Mouse (Mus musculus) G1E (cell line): ENCODE results near the gene Echdc1. TPM values are rescaled to one million over a fixed set of nuclear protein-coding genes. Genes with fewer than 3 reads are reported as not detected.
"Not testable (repeated sequence)": the region's sequence is repeated elsewhere in the genome, so short reads cannot be mapped to it uniquely, and the experiment has no call there.

Experiments used
- ATAC-seq: 2 replicates; pipeline ENCODE4 v1.8.0; 2016; ENCODE audit warnings: mild to moderate bottlenecking; ENCODE audit not compliant: insufficient number of reproducible peaks, poor library complexity, low FRiP score, severe bottlenecking; ENCODE audit errors: extremely low read depth
- DNase-seq: peaks from one replicate; pipeline ENCODE4 v3.0.0; 2012; ENCODE audit warnings: low spot score
- H3K27me3 ChIP-seq: 2 replicates; pipeline ENCODE4 v1.6.1; 2012; ENCODE audit warnings: mild to moderate bottlenecking, low read length, inconsistent platforms; ENCODE audit not compliant: insufficient read depth
- H3K36me3 ChIP-seq: replicated peaks from 2 replicates; pipeline ENCODE3; 2012; ENCODE audit warnings: mild to moderate bottlenecking, inconsistent platforms
- H3K4me1 ChIP-seq: 2 replicates; pipeline ENCODE4 v1.6.1; 2012; ENCODE audit warnings: low read depth, low read length, inconsistent platforms, mixed read lengths; ENCODE audit not compliant: insufficient read depth
- H3K4me3 ChIP-seq: 2 replicates; pipeline ENCODE4 v1.5.1; 2012; ENCODE audit warnings: low read depth, mild to moderate bottlenecking, inconsistent platforms, low read length, moderate library complexity, mixed read lengths
- H3K9me3 ChIP-seq: replicated peaks from 2 replicates; pipeline ENCODE4 v1.6.1; 2012; ENCODE audit warnings: inconsistent platforms
- CTCF ChIP-seq: IDR thresholded peaks from 2 replicates; pipeline ENCODE4 v1.5.1; 2012; ENCODE audit warnings: low read depth, low read length, inconsistent platforms, mixed read lengths
- GATA1 ChIP-seq: IDR thresholded peaks from 2 replicates; pipeline ENCODE4 v1.6.1; 2012; ENCODE audit warnings: borderline replicate concordance, low read length, inconsistent platforms, mixed read lengths
- GATA2 ChIP-seq: IDR thresholded peaks from 2 replicates; pipeline ENCODE4 v1.6.1; 2012; ENCODE audit warnings: low read depth, low read length, inconsistent platforms, borderline replicate concordance
- POLR2AphosphoS5 ChIP-seq: IDR thresholded peaks from 2 replicates; pipeline ENCODE4 v1.6.1; 2012; ENCODE audit warnings: low read depth, low read length, inconsistent platforms; ENCODE audit not compliant: insufficient replicate concordance
- TAL1 ChIP-seq: conservative IDR thresholded peaks from 2 replicates; pipeline ENCODE4 v1.6.1; 2012; ENCODE audit warnings: low read depth, low read length, inconsistent platforms, mixed read lengths
- polyA plus RNA-seq: library from polyadenylated mRNA; stranded (reverse); fragments of >175 nt; gene quantifications from 2 replicates; pipeline ENCODE4 v1.2.3, GENCODE M21; 2012
- total RNA-seq, 2 experiments: library from RNA; stranded (forward) in 1 of 2; stranded (reverse) in 1 of 2; fragments of 200-1000 nt in 1 of 2; fragments of >200 nt in 1 of 2; fragmentation: Nextera tagmentation in 1 of 2; gene quantifications; 2 replicates each; pipeline ENCODE4 v1.2.3; 2014 to 2017

The Echdc1 gene
- total and polyA plus RNA-seq, 3 experiments: 3.7 to 73.6 (median 39.5) TPM

DNA sequence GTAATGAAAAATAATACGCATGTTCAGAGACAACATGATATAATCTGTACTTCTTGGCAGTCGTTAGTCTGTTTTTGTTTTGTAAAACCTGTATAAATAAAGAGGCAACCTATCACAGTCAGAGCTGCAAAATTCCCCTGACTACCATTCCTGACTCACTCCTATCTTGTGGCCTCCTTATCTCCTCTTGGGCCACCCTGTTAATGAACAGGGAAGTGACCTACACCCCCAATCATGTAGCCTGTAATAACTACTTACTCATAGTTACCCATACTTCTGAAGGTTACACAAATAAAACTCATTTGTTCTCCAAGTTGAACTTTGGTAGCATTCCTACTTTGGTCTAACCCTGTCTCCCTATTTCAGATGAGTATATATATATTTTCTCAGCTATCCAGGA is 68.6 kb downstream of the Echdc1 start:
- no peaks in the 10 kb centered on the region for H3K4me1 ChIP-seq
- no peak for TF ChIP-seq CTCF
- no peak for TF ChIP-seq TAL1
- TF ChIP-seq POLR2AphosphoS5: no peak
- no peak for TF ChIP-seq GATA1
- no peak for TF ChIP-seq GATA2
- no peaks in the 10 kb centered on the region for H3K9me3 ChIP-seq
- DNase-seq (no peak), ATAC-seq (no peak)
- H3K36me3 ChIP-seq: no peaks in the 10 kb centered on the region
- H3K4me3 ChIP-seq: no peak overlapping the region
- peaks cover 10% of the 10 kb centered on the region for H3K27me3 ChIP-seq

- ATAC-seq: peak; percentile 63; the same call in 1 of the 2 replicates
- DNase-seq, H3K4me3 ChIP-seq, H3K4me1 ChIP-seq, H3K9me3 ChIP-seq, H3K36me3 ChIP-seq: not testable (repeated sequence)
- peaks cover 13% of the 10 kb centered on the region; the same call in 1 of the 2 replicates for H3K27me3 ChIP-seq
- peak; percentile 25; the same call in 1 of the 2 replicates for TF ChIP-seq CTCF
These were observed 81.9 kb downstream of the Echdc1 start for GRCm38 (mm10) chr10:29394890-29395289.

Other genes with a start within 250 kb of the Echdc1 start
- gene Soga3, start 169.3 kb upstream of the Echdc1 start, total RNA-seq (2014; fragmentation: Nextera tagmentation): 2.0 TPM in 2 replicates
- gene Soga3, start 169.3 kb upstream of the Echdc1 start, total RNA-seq (2017): 1.3 and 2.2 TPM in 2 replicates
- gene Soga3, start 169.3 kb upstream of the Echdc1 start, polyA plus RNA-seq: 11.7 and 17.6 TPM in 2 replicates
- gene Gm49353, start 114.2 kb upstream of the Echdc1 start, total RNA-seq (2014; fragmentation: Nextera tagmentation): not detected in 2 replicates
- gene Gm49353, start 114.2 kb upstream of the Echdc1 start, total RNA-seq (2017): not detected in 2 replicates
- gene Gm49353, start 114.2 kb upstream of the Echdc1 start, polyA plus RNA-seq: not detected in 2 replicates
- gene 9330159F19Rik, start 101.6 kb upstream of the Echdc1 start, total RNA-seq (2014; fragmentation: Nextera tagmentation): 0.58 and 0.68 TPM in 2 replicates
- 0.11 and 0.29 TPM in 2 replicates for gene 9330159F19Rik, start 101.6 kb upstream of the Echdc1 start, total RNA-seq (2017)
- 0.10 TPM in 1 of 2 replicates, not detected in the other for gene 9330159F19Rik, start 101.6 kb upstream of the Echdc1 start, polyA plus RNA-seq
- gene Rnf146, start 49.3 kb downstream of the Echdc1 start, total RNA-seq (2014; fragmentation: Nextera tagmentation): 52.1 and 61.7 TPM in 2 replicates
- gene Rnf146, start 49.3 kb downstream of the Echdc1 start, total RNA-seq (2017): 55.2 and 63.8 TPM in 2 replicates
- 6.8 and 7.0 TPM in 2 replicates for gene Rnf146, start 49.3 kb downstream of the Echdc1 start, polyA plus RNA-seq
- 6.5 and 6.7 TPM in 2 replicates for gene Rspo3, start 222.7 kb downstream of the Echdc1 start, total RNA-seq (2014; fragmentation: Nextera tagmentation)
- 6.1 and 6.3 TPM in 2 replicates for gene Rspo3, start 222.7 kb downstream of the Echdc1 start, total RNA-seq (2017)
- 0.75 and 0.79 TPM in 2 replicates for gene Rspo3, start 222.7 kb downstream of the Echdc1 start, polyA plus RNA-seq